Mouse (Mus musculus): Measurements from ENCODE around the gene Zswim4. TPM values are rescaled to one million over a fixed set of nuclear protein-coding genes. Genes with fewer than 3 reads are reported as not detected.
A peak's percentile ranks its signal among the peaks of the same experiment; 100 is the strongest.

Gene Zswim4
- total and polyA plus RNA-seq, 2 experiments from 2014 or later, result 15.5 to 47.7 TPM

GRCm38 (mm10) chr8:84200126-84200555 lies 36.7 kb downstream of the Zswim4 start:
- TF ChIP-seq CTCF (IDR thresholded peaks at IDR 0.05; ENCODE audit: low read depth), result no peak
- peak overlapping the region; percentile 40 for H3K4me3 ChIP-seq (ENCODE audit: low read depth, low read length)

GRCm38 (mm10) chr8:84199348-84200125 lies 37.3 kb downstream of the Zswim4 start:
- no peak for DNase-seq
- TF ChIP-seq CTCF (IDR thresholded peaks at IDR 0.05; ENCODE audit: low read depth), result no peak
- Histone ChIP-seq H3K36me3 (ENCODE audit: insufficient read depth) (no peaks in the 10 kb centered on the region), H3K9me3 (ENCODE audit: low read length) (no peaks in the 10 kb centered on the region), H3K9ac (no peak overlapping the region), H3K4me3 (ENCODE audit: low read depth, low read length) (no peak overlapping the region), H3K4me1 (ENCODE audit: insufficient read depth) (peaks cover 16% of the 10 kb centered on the region), H3K27me3 (ENCODE audit: insufficient read depth, low read length) (no peaks in the 10 kb centered on the region), H3K4me2 (ENCODE audit: low read depth) (no peak overlapping the region), H3K27ac (ENCODE audit: low read depth, low read length) (peak overlapping the region; percentile 3; the same call in 1 of the 2 replicates)
- 38% methylated on average over 11 of the region's 11 CpGs for WGBS
- no peak for ATAC-seq

More at GRCm38 (mm10) chr8:84200126-84200555, 36.7 kb downstream of the Zswim4 start:
- ATAC-seq (no peak), DNase-seq (no peak)
- Histone ChIP-seq H3K36me3 (ENCODE audit: insufficient read depth) (no peaks in the 10 kb centered on the region), H3K4me2 (ENCODE audit: low read depth) (peak overlapping the region; percentile 86), H3K9ac (no peak overlapping the region), H3K9me3 (ENCODE audit: low read length) (no peaks in the 10 kb centered on the region), H3K4me1 (ENCODE audit: insufficient read depth) (peaks cover 16% of the 10 kb centered on the region), H3K27me3 (ENCODE audit: insufficient read depth, low read length) (no peaks in the 10 kb centered on the region), H3K27ac (ENCODE audit: low read depth, low read length) (peak overlapping the region; percentile 50; the same call in 1 of the 2 replicates)
- WGBS, result 12% methylated on average over 8 of the region's 8 CpGs

- WGBS, result 24% methylated on average over 4 of the region's 4 CpGs
- peak overlapping the region; percentile 71 for H3K4me2 ChIP-seq (ENCODE audit: low read depth)
- H3K27ac ChIP-seq (ENCODE audit: low read depth, low read length), result peak overlapping the region; percentile 2; the same call in 1 of the 2 replicates
- H3K9me3 ChIP-seq (ENCODE audit: low read length), result no peaks in the 10 kb centered on the region
- ATAC-seq, result no peak
- DNase-seq, result no peak
- peaks cover 12% of the 10 kb centered on the region for H3K4me1 ChIP-seq (ENCODE audit: insufficient read depth)
- no peak overlapping the region for H3K9ac ChIP-seq
- no peaks in the 10 kb centered on the region for H3K27me3 ChIP-seq (ENCODE audit: insufficient read depth, low read length)
- no peak overlapping the region for H3K4me3 ChIP-seq (ENCODE audit: low read depth, low read length)
- H3K36me3 ChIP-seq (ENCODE audit: insufficient read depth), result no peaks in the 10 kb centered on the region
- TF ChIP-seq CTCF (IDR thresholded peaks at IDR 0.05; ENCODE audit: low read depth), result no peak
Observed at GRCm38 (mm10) chr8:84198871-84199270, 38.0 kb downstream of the Zswim4 start.

GRCm38 (mm10) chr8:84197922-84198774 lies 38.7 kb downstream of the Zswim4 start:
- H3K9ac ChIP-seq, result peak overlapping the region; percentile 26
- peak; percentile 87 for ATAC-seq
- peak overlapping the region; percentile 71 for H3K4me2 ChIP-seq (ENCODE audit: low read depth)
- no peaks in the 10 kb centered on the region for H3K27me3 ChIP-seq (ENCODE audit: insufficient read depth, low read length)
- peak overlapping the region; percentile 50 for H3K4me3 ChIP-seq (ENCODE audit: low read depth, low read length)
- 1% methylated on average over 30 of the region's 30 CpGs for WGBS
- H3K27ac ChIP-seq (ENCODE audit: low read depth, low read length), result peak overlapping the region; percentile 79
- peaks cover 10% of the 10 kb centered on the region for H3K4me1 ChIP-seq (ENCODE audit: insufficient read depth)
- TF ChIP-seq CTCF (IDR thresholded peaks at IDR 0.05; ENCODE audit: low read depth), result no peak
- H3K36me3 ChIP-seq (ENCODE audit: insufficient read depth), result no peaks in the 10 kb centered on the region
- peak; percentile 84 for DNase-seq
- no peaks in the 10 kb centered on the region for H3K9me3 ChIP-seq (ENCODE audit: low read length)

GRCm38 (mm10) chr8:84197141-84197921 lies 39.5 kb downstream of the Zswim4 start:
- no peaks in the 10 kb centered on the region for H3K27me3 ChIP-seq (ENCODE audit: insufficient read depth, low read length)
- 2% methylated on average over 43 of the region's 43 CpGs for WGBS
- no peak for TF ChIP-seq CTCF (IDR thresholded peaks at IDR 0.05; ENCODE audit: low read depth)
- no peaks in the 10 kb centered on the region for H3K36me3 ChIP-seq (ENCODE audit: insufficient read depth)
- peak overlapping the region; percentile 79 for H3K27ac ChIP-seq (ENCODE audit: low read depth, low read length)
- H3K4me3 ChIP-seq (ENCODE audit: low read depth, low read length), result peak overlapping the region; percentile 50
- H3K9me3 ChIP-seq (ENCODE audit: low read length), result no peaks in the 10 kb centered on the region
- peak overlapping the region; percentile 71 for H3K4me2 ChIP-seq (ENCODE audit: low read depth)
- H3K4me1 ChIP-seq (ENCODE audit: insufficient read depth), result peaks cover 10% of the 10 kb centered on the region
- H3K9ac ChIP-seq, result peak overlapping the region; percentile 26
- peak; percentile 63 for ATAC-seq
- peak; percentile 95 for DNase-seq

GRCm38 (mm10) chr8:84194224-84194743 lies 42.6 kb downstream of the Zswim4 start:
- no peaks in the 10 kb centered on the region for H3K27me3 ChIP-seq (ENCODE audit: insufficient read depth, low read length)
- H3K4me1 ChIP-seq (ENCODE audit: insufficient read depth), result peaks cover 10% of the 10 kb centered on the region
- no peak overlapping the region for H3K27ac ChIP-seq (ENCODE audit: low read depth, low read length)
- WGBS, result 65% methylated on average over 3 of the region's 3 CpGs
- H3K4me2 ChIP-seq (ENCODE audit: low read depth), result no peak overlapping the region
- no peak for TF ChIP-seq CTCF (IDR thresholded peaks at IDR 0.05; ENCODE audit: low read depth)
- H3K9me3 ChIP-seq (ENCODE audit: low read length), result no peaks in the 10 kb centered on the region
- H3K36me3 ChIP-seq (ENCODE audit: insufficient read depth), result no peaks in the 10 kb centered on the region
- H3K4me3 ChIP-seq (ENCODE audit: low read depth, low read length), result no peak overlapping the region
- no peak for DNase-seq
- H3K9ac ChIP-seq, result no peak overlapping the region
- no peak for ATAC-seq

Data from forebrain, postnatal 0 days (tissue).